Mouse (Mus musculus) lung, adult 10 weeks (tissue): ENCODE results near the gene Smim4. TPM values are rescaled to one million over a fixed set of nuclear protein-coding genes. Genes with fewer than 3 reads are reported as not detected.

Experiments used
- polyA plus RNA-seq: library from polyadenylated mRNA; stranded (reverse); fragments of 350-450 nt; fragmentation: Illumina TruSeq; extraction: RNeasy Lipid Tissue Mini Kit (QIAGEN cat#74804); gene quantifications from one replicate; pipeline ENCODE4 v1.2.3, GENCODE M21; 2014; ENCODE audit warnings: low read depth, low replicate concordance; ENCODE audit not compliant: insufficient read depth

The Smim4 gene
- polyA plus RNA-seq = 81.6 TPM

GRCm38 (mm10) chr14:31128826-31129219 lies at the start of gene Smim4:
TSS of gene Smim4 (minus strand) at chr14:31128956.

GRCm38 (mm10) chr14:31168425-31168824 lies 39.7 kb upstream of the Smim4 start, which contains the start of gene Stab1:
TSS of gene Stab1 (minus strand) at chr14:31168641.

DNA sequence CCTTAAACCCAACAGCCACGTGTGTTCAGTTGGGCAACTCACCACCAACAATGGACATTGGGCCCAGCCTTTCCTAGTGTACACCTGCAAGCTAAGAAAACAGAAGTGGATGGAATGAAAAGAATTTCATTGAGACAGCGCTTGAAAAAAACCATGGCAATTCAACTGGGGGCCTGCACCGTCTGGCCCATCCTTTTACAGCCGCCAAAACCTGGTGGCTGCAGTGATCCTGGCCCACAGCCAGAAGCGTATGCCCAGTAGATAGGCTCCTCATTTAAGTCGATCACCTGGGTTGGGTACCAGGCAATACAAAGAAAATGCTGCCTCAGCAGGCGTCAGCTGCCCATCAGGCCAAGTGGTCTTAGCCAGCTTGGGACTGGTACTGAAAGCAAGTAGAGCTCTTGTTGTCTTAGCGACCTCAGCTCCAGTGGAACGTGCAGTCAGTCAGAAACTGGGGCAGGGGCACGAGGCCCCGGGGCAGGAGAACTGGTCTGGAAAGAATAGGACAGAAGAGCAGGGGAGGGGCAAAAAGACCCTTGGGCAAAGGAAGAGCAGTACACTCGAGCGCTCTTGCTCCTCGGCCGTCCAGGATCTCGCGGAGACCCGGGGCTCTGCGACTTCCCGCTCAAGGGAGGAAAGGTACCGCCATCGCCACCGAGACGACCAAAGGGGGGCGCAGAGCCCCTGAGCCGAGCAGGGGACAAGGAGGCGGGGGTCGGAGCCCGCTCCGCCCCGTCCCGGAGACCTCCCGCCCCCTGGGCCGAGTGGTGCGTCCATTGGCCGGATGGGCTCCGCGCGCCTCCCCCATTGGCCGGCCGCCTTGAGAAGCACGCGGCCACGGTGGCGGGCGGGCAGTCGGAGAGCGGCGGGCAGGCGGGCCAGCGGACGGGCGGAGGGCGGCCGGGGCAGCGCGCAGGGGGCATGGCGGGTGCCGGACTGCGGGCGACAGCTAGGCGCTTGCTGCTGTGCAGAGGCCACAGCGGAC lies 1.8 kb upstream of the Smim4 start, which contains the start of gene Nt5dc2:
TSS of gene Nt5dc2 (plus strand) at position 818 of the 985 bp plus-strand sequence.

Other genes with a start within 250 kb of the Smim4 start
- 49.9 TPM for gene Mustn1, start 249.8 kb downstream of the Smim4 start, polyA plus RNA-seq
- 72.1 TPM for gene Itih4, start 242.5 kb downstream of the Smim4 start, polyA plus RNA-seq
- gene Itih3, start 205.2 kb downstream of the Smim4 start, polyA plus RNA-seq = 0.75 TPM
- gene Itih1, start 185.7 kb downstream of the Smim4 start, polyA plus RNA-seq = 1.0 TPM
- gene Nek4, start 177.6 kb downstream of the Smim4 start, polyA plus RNA-seq = 3.6 TPM
- gene Glt8d1, start 127.6 kb downstream of the Smim4 start, polyA plus RNA-seq = 47.2 TPM
- 296 TPM for gene Spcs1, start 127.3 kb downstream of the Smim4 start, polyA plus RNA-seq
- gene Pbrm1, start 109.8 kb downstream of the Smim4 start, polyA plus RNA-seq = 10.1 TPM
- gene Gnl3, start 109.8 kb downstream of the Smim4 start, polyA plus RNA-seq = 24.8 TPM
- gene Nt5dc2, start 2.1 kb upstream of the Smim4 start, polyA plus RNA-seq = 48.3 TPM
- 34.1 TPM for gene Stab1, start 39.7 kb upstream of the Smim4 start, polyA plus RNA-seq
- gene Tnnc1, start 79.4 kb upstream of the Smim4 start, polyA plus RNA-seq = 76.0 TPM
- gene Nisch, start 88.0 kb upstream of the Smim4 start, polyA plus RNA-seq = 81.2 TPM
- 65.0 TPM for gene Sema3g, start 88.9 kb upstream of the Smim4 start, polyA plus RNA-seq
- 5.0 TPM for gene Phf7, start 122.4 kb upstream of the Smim4 start, polyA plus RNA-seq
- 25.0 TPM for gene Bap1, start 122.5 kb upstream of the Smim4 start, polyA plus RNA-seq
- gene Dnah1, start 194.9 kb upstream of the Smim4 start, polyA plus RNA-seq = 0.99 TPM
- 14.6 TPM for gene Capn7, start 207.7 kb upstream of the Smim4 start, polyA plus RNA-seq